In genomic region chr16:28444993-28445799, GRCm38 (mm10) we compare ENCODE assay signal across 9 mouse cellular contexts.
DNase-seq lines count a peak whose midpoint lies in the region; ATAC-seq and TF ChIP-seq lines count a peak whose summit lies in the region.
"Had no signal": no experiment of that assay in that cellular context is flagged by ENCODE, and none has a peak within 500 bp of the region (broad histone marks: within the 10 kb centered on the region; RNA-seq: fewer than 3 reads in every experiment).

No protein-coding gene starts in this region.

- no peak overlapping the region for H3K9ac ChIP-seq in lung, postnatal 0 days (replicated peaks; ENCODE audit: low read depth)
- H3K9ac ChIP-seq in midbrain, embryonic 12.5 days (replicated peaks) = peak overlapping the region; percentile 73
- H3K9ac ChIP-seq in stomach, postnatal 0 days (ENCODE audit: low read length) = 0 out of 2 replicates have a peak overlapping the region, but pooled peaks have one; percentile 8

- peak; percentile 31; the same call in 1 of the 2 replicates for TF ChIP-seq CTCF in lung, postnatal 0 days (IDR thresholded peaks at IDR 0.05)
- no peak; the same call in 1 of the 2 replicates for TF ChIP-seq CTCF in stomach, postnatal 0 days (IDR thresholded peaks at IDR 0.05; ENCODE audit: low read depth)

- H3K4me3 ChIP-seq in lung, postnatal 0 days (ENCODE audit: low read depth, low read length) = peak overlapping the region; percentile 58
- peak overlapping the region; percentile 63 for H3K4me3 ChIP-seq in midbrain, embryonic 12.5 days
- peak overlapping the region; percentile 62 for H3K4me3 ChIP-seq in stomach, postnatal 0 days (ENCODE audit: low read depth, low read length)
- H3K4me3 ChIP-seq: myocyte had no signal

- peaks cover 6% of the 10 kb centered on the region; the same call in 1 of the 2 replicates for H3K27me3 ChIP-seq in lung, postnatal 0 days (replicated peaks; ENCODE audit: insufficient read depth, low read length)
- H3K27me3 ChIP-seq in midbrain, embryonic 12.5 days = peaks cover 46% of the 10 kb centered on the region
- H3K27me3 ChIP-seq in stomach, postnatal 0 days (ENCODE audit: control insufficient read depth, insufficient read depth, low read length) = no peaks in the 10 kb centered on the region

- WGBS in lung, postnatal 0 days = 1% methylated on average over 51 of the region's 51 CpGs
- WGBS in midbrain, embryonic 12.5 days = under 1% methylated on average over 51 of the region's 51 CpGs
- under 1% methylated on average over 51 of the region's 51 CpGs for WGBS in stomach, postnatal 0 days

- H3K36me3 ChIP-seq in lung, postnatal 0 days (ENCODE audit: insufficient read depth, low read length) = no peaks in the 10 kb centered on the region
- H3K36me3 ChIP-seq in midbrain, embryonic 12.5 days = no peaks in the 10 kb centered on the region
- no peaks in the 10 kb centered on the region for H3K36me3 ChIP-seq in stomach, postnatal 0 days (ENCODE audit: control insufficient read depth, insufficient read depth, low read length)

- H3K4me1 ChIP-seq in lung, postnatal 0 days (ENCODE audit: insufficient read depth, low read depth, low read length) = no peaks in the 10 kb centered on the region
- peaks cover 12% of the 10 kb centered on the region for H3K4me1 ChIP-seq in midbrain, embryonic 12.5 days
- no peaks in the 10 kb centered on the region for H3K4me1 ChIP-seq in stomach, postnatal 0 days (replicated peaks; ENCODE audit: control insufficient read depth, insufficient read depth)

- H3K9me3 ChIP-seq in lung, postnatal 0 days (ENCODE audit: low read length) = no peaks in the 10 kb centered on the region
- H3K9me3 ChIP-seq in midbrain, embryonic 12.5 days = no peaks in the 10 kb centered on the region
- H3K9me3 ChIP-seq in stomach, postnatal 0 days (ENCODE audit: control insufficient read depth, low read length) = no peaks in the 10 kb centered on the region

- H3K27ac ChIP-seq in lung, postnatal 0 days (ENCODE audit: low read length) = no peak overlapping the region
- H3K27ac ChIP-seq in midbrain, embryonic 12.5 days (replicated peaks) = no peak overlapping the region
- H3K27ac ChIP-seq in stomach, postnatal 0 days (replicated peaks) = no peak overlapping the region

- H3K4me2 ChIP-seq in lung, postnatal 0 days (replicated peaks; ENCODE audit: low read depth, low read length) = peak overlapping the region; percentile 99
- H3K4me2 ChIP-seq in midbrain, embryonic 12.5 days (replicated peaks) = peak overlapping the region; percentile 95
- peak overlapping the region; percentile 98 for H3K4me2 ChIP-seq in stomach, postnatal 0 days (replicated peaks; ENCODE audit: low read depth)

- DNase-seq in lung, postnatal 0 days (ENCODE audit: low spot score) = peak; percentile 32
- no peak for DNase-seq in lung, postnatal 25 days (ENCODE audit: low spot score)
- DNase-seq in cerebellum, adult 9-11 months = peak; percentile 65
- DNase-seq in forelimb bud, embryonic 11.5 days (ENCODE audit: low read depth, low spot score) = peak; percentile 18
- peak; percentile 31 for DNase-seq in kidney, postnatal 14 days
- peak; percentile 59 for DNase-seq in stomach, postnatal 0 days (ENCODE audit: low spot score)

- peak; percentile 48 for ATAC-seq in lung, postnatal 0 days
- peak; percentile 38 for ATAC-seq in midbrain, embryonic 12.5 days (ENCODE audit: low FRiP score, low read depth)
- ATAC-seq in stomach, postnatal 0 days (ENCODE audit: low FRiP score, low TSS enrichment) = peak; percentile 51
- ATAC-seq in megakaryocyte, adult 5-6 weeks (ENCODE audit: poor library complexity, severe bottlenecking) = no peak

- no peak for TF ChIP-seq EP300 in lung, postnatal 0 days (IDR thresholded peaks at IDR 0.05)
- no peak for TF ChIP-seq EP300 in stomach, postnatal 0 days (optimal IDR thresholded peaks at IDR 0.05)
